Mouse (Mus musculus) right cerebral cortex, postnatal 14 days (tissue): ENCODE data around the gene Pam16.
A peak's percentile ranks its signal among the peaks of the same experiment; 100 is the strongest.
"Not testable (repeated sequence)": the region's sequence is repeated elsewhere in the genome, so short reads cannot be mapped to it uniquely, and the experiment has no call there.

Source experiments
- DNase-seq: peaks from one replicate; pipeline ENCODE4 v3.0.0; 2022

The Pam16 gene

GRCm38 (mm10) chr16:4587516-4588210 lies 37.1 kb downstream of the Pam16 start:
- no peak for DNase-seq

GRCm38 (mm10) chr16:4586531-4587123 lies 38.2 kb downstream of the Pam16 start:
- DNase-seq, result peak; percentile 84

DNA sequence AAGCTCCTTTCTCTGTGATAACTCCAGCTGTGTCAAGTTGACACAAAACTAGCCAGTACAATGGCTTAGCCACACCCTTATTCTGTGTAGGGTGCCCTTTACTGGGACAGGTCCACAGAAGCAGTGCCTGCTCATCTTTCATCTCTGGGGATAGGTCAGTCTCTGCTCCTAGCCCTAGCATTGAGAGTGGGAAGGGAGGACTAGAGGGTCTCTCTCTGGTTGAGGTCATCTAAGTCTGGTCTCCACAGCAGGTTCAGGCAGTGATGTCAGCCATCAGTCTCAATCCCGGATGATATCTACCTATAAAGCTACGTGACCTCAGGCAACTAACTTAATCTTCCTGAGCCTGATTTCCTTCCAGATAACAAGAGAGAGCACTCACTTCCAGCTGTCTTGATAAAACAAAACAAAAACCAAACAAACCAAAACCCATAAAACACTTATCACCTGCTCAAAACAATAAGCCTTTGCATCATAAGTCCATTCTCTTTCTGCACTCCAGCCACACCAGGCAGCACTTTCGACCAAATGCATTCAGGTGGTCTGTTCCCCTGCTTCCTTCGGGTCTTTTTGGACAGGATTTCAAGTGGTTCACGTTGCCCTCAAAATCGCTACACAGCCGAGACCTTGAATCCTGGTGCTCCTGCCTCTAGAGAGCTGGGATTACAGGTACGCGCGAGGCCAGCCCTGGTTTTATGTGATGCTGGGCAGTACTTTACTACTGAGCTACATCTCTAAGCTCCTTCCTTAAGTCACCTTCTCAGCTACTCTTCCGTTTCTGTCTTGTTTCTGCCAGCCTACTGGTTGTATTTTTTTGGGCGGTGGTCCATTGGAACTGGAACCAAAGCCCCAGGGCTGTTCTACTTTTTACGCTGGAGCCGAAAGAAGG lies 38.9 kb downstream of the Pam16 start:
- no peak for DNase-seq

GRCm38 (mm10) chr16:4584438-4584837 lies 40.4 kb downstream of the Pam16 start:
- no peak for DNase-seq

DNA sequence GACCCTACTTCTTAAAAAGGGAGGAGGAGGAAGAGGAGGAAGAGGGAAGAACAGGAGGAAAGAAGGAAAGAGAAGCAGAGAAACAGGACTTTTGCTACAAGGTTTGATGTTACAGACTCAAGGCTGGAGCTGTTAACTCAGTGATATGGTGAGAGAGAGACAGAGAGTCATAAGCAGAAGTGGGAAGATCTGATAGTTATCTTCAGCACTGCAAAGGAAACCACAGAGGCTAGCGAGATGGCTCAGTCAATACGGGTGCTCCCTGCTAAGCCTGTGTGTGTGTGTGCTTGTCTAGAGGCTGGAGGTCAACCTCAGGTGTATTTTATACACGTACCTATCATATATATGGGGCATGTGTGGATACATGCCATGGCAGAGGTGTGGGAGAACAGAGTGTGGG lies 41.0 kb downstream of the Pam16 start:
- DNase-seq, result no peak

GRCm38 (mm10) chr16:4581179-4581578 lies 43.6 kb downstream of the Pam16 start:
- not testable (repeated sequence) for DNase-seq

DNA sequence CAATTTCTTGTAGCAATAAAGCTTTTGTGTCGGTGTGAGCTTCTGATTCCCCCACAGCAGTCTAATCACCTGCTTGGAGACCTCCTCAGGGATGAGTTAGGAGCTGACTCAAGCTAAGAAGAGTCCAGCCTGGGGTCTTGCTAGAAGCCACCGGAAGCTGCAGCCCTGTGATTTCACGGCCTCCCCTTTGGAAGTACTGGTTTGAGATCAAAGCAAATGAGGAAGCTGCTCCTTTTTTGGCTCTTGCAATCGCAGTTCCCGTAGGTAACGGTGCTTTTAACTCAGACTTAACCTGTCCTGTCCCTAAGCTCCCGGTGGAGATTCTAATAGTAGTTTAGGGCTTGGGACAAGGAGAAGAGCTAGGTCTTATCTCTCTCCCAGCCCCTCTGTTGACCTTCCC lies 46.2 kb downstream of the Pam16 start:
- no peak for DNase-seq

GRCm38 (mm10) chr16:4576873-4577272 lies 47.9 kb downstream of the Pam16 start:
- no peak for DNase-seq

DNA sequence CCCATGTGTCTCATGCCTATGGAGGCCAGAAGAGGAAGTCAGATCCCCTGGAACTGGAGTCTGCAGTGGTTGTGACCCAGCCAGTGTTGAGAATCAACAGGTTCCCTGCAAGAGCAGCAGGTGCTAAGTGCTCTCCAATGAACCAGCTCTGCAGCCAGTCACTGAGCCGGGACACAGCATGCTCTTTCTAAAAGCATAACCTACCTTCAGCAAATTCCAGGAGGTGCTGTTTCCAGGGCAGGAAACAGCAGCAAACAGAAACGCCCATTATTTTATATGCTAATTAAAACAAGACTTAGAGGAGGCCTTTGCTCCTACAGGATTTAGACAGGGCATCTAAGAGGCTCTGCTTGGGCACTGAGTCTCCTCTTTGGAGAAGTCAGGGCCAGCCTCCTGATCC lies 48.8 kb downstream of the Pam16 start:
- no peak for DNase-seq

DNA sequence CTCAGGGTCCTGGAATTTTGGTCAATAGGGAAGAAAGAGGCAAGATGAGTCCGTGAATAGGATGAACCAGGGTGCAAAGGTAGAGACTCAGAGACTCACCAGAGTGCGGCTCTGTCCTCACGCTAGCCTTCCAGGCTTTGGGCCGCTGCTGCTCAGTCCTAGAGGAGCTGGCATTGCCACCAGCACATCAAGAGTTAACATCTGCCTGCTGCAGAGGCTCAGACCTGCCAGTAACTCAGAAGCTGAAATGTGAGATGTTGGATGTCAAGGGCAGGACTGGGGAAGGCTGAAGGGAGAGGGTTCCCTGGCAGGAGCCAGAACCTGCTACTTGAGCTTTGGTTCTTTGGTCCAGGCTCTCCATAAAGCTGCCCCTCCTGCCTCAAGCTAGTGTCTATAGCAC lies 54.1 kb downstream of the Pam16 start:
- DNase-seq, result no peak

DNA sequence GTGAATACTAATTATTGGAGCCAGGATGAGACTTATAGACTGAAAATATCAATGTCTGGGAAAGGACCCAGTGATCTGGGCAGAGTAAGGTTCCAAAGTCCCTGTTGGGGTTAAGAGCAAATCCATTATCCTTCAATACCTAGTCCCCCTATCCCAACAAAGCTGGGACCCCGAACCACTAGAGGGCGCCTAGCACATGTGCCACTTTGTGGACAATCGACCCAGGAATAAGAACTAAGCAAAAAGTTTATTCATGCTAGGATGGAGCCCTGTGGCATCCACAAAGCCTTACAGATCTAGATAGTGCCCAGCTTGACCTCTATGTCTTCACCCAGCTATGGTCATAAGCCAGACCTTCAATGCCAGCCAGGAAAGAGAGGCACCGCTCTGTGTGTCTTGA lies 56.9 kb downstream of the Pam16 start:
- peak; percentile 79 for DNase-seq
